Comparison of ENCODE assay signal across 1 mouse cellular context in the genomic region with DNA sequence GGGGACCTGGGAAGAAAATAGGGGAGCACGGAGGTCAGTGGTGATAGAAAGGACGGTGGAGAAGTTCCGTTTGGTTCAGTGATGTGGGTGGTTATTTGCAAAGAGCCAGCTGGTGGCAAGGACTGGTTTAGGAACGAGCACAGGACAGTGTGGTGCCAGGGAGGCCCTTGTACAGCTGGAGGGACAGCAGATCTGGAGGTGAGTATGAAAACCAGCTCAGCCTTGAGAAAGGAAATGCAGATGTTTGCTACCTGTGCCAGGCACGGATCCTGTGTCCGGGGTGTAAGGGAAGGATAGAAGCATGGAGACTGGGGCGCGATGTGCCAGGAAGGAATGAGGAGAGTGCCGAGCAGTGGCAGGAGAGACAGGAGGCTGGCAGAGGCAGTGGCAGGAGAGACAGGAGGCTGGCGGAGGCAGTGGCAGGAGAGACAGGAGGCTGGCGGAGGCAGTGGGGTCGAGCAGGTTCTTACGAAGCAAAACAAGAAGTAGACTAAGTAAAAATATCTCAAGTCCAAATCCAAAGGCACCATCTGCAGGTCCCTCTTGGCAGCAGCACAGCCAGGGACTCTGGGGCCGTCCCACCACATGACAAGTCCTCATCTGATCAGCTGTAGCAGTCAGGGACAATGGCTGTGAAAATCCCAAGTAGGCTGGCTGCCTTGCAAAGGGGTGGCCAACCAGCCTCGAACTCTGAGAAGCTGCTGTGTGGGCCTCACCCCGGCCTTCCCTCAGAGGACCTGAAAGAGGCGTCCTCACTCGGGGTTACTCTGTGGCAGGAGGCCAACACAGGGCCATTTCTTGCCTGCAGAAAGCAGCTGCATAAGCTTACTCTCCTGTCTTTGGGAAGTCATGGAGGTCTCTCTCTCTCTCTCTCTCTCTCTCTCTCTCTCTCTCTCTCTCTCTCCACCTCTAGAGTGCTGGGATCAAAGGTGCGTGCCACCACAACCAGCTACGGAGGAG.
TF ChIP-seq lines count a peak whose summit lies in the region.

No protein-coding gene starts in this region.

TF ChIP-seq in MEL, 35 proteins besides CTCF, POLR2A, EP300 and RAD21 (continued from another document):
- no peak for TF ChIP-seq NRF1 (IDR thresholded peaks at IDR 0.05; ENCODE audit: insufficient read depth, low read depth, low read length, poor library complexity, severe bottlenecking)
- TF ChIP-seq TBP (IDR thresholded peaks at IDR 0.05; ENCODE audit: low read depth, low read length): 0 out of 2 replicates have a peak, but pooled peaks have one; percentile 29
- no peak for TF ChIP-seq JUND (IDR thresholded peaks at IDR 0.05; ENCODE audit: low read depth, low read length)
- TF ChIP-seq E2F4 (IDR thresholded peaks at IDR 0.05; ENCODE audit: borderline replicate concordance, low read depth, low read length): no peak
- TF ChIP-seq TCF12 (IDR thresholded peaks at IDR 0.05; ENCODE audit: low read depth, low read length): peak; percentile 41; the same call in 1 of the 2 replicates
- no peak for TF ChIP-seq MEF2A (IDR thresholded peaks at IDR 0.05; ENCODE audit: extremely low read depth, insufficient replicate concordance, low read depth, low read length, poor library complexity, severe bottlenecking)
- TF ChIP-seq POLR2AphosphoS2 (IDR thresholded peaks at IDR 0.05; ENCODE audit: low read length): no peak
- no peak for TF ChIP-seq GABPA (IDR thresholded peaks at IDR 0.05; ENCODE audit: low read depth, low read length)
- TF ChIP-seq USF2 (IDR thresholded peaks at IDR 0.05; ENCODE audit: borderline replicate concordance in 1 of 2, insufficient read depth in 1 of 2, low read depth in 1 of 2, low read length in 2 of 2): no peak
- TF ChIP-seq CHD2 (IDR thresholded peaks at IDR 0.05; ENCODE audit: low read length): no peak
- peak; percentile 73 for TF ChIP-seq USF1 (IDR thresholded peaks at IDR 0.05; ENCODE audit: low read depth, low read length)
- TF ChIP-seq HCFC1 (IDR thresholded peaks at IDR 0.05; ENCODE audit: low read depth, low read length): peak; percentile 25; the same call in 1 of the 2 replicates
TF ChIP-seq in MEL: peak in this region for 12.
